Mouse (Mus musculus) hindbrain, embryonic 13.5 days (tissue): ENCODE measurements at regions not wholly inside any gene's neighbourhood (a gene's known extent, or its start where the extent isn't known, plus 50 kb on each side); places are given as distances from the start of the nearest gene placed in this dataset.

Experiments
- ATAC-seq: fragments of 200-750 bp; cut with Nextera tagmentation; 2 replicates; pipeline ENCODE4 v1.8.0; 2017; ENCODE audit warnings: moderate TSS enrichment; ENCODE audit not compliant: low FRiP score
- H3K27ac ChIP-seq: fragments of 300-500 bp; sonication (generic); 2 replicates; pipeline ENCODE4 v1.5.1; 2015; ENCODE audit warnings: inconsistent platforms, mild to moderate bottlenecking, moderate library complexity
- H3K27me3 ChIP-seq: fragments of 300-500 bp; sonication (generic); 2 replicates; pipeline ENCODE4 v1.6.1; 2015; ENCODE audit warnings: mild to moderate bottlenecking, inconsistent platforms
- H3K36me3 ChIP-seq: fragments of 300-500 bp; sonication (generic); 2 replicates; pipeline ENCODE4 v1.6.1; 2015; ENCODE audit warnings: mild to moderate bottlenecking, inconsistent platforms
- H3K4me1 ChIP-seq: fragments of 300-500 bp; sonication (generic); replicated peaks from 2 replicates; pipeline ENCODE4 v1.6.1; 2015; ENCODE audit warnings: inconsistent platforms
- H3K4me2 ChIP-seq: fragments of 300-500 bp; sonication (generic); 2 replicates; pipeline ENCODE4 v1.6.1; 2015; ENCODE audit warnings: inconsistent platforms, mild to moderate bottlenecking, moderate library complexity
- H3K4me3 ChIP-seq: fragments of 300-500 bp; sonication (generic); 2 replicates; pipeline ENCODE4 v1.5.1; 2015; ENCODE audit warnings: mild to moderate bottlenecking, inconsistent platforms
- H3K9ac ChIP-seq: fragments of 300-500 bp; sonication (generic); 2 replicates; pipeline ENCODE4 v1.6.1; 2015; ENCODE audit warnings: mild to moderate bottlenecking, inconsistent platforms
- H3K9me3 ChIP-seq: fragments of 300-500 bp; sonication (generic); 2 replicates; pipeline ENCODE4 v1.6.1; 2016; ENCODE audit warnings: inconsistent platforms
- WGBS: fragments of 180-500 bp; shearing (Covaris S2); methylation state at CpG from one replicate; pipeline ENCODE4 v1.1.7; 2015; 5-methylcytosine and 5-hydroxymethylcytosine counted together

DNA sequence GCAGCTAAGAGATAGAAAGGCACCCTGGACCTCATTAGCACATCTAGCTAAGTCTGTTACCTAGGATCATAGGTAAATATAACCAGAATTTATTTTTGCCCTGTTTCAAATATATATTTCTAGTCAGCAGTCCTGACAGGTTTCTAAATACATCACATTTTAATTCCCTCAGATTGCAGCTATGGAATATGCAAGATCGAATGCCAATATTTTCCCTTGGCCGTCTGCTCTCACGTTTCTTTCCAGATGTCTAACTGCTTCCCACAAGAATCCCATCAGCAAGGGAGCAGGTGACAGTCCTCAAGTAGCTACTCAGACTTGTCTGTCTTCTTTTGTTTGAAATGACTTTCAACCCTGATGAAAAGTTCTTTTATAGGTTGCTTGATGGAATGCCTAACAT lies 297.2 kb upstream of the Cdh12 start:
- Histone ChIP-seq H3K36me3 (no peaks in the 10 kb centered on the region), H3K4me1 (no peaks in the 10 kb centered on the region), H3K4me2 (no peak overlapping the region), H3K27me3 (no peaks in the 10 kb centered on the region), H3K4me3 (no peak overlapping the region), H3K9me3 (no peaks in the 10 kb centered on the region), H3K9ac (no peak overlapping the region), H3K27ac (no peak overlapping the region)
- ATAC-seq = no peak
- WGBS = 85% methylated on average over 3 of the region's 3 CpGs
